Mouse (Mus musculus): ENCODE measurements at regions not wholly inside any gene's neighbourhood (a gene's known extent, or its start where the extent isn't known, plus 50 kb on each side); places are given as distances from the start of the nearest gene placed in this dataset.

DNA sequence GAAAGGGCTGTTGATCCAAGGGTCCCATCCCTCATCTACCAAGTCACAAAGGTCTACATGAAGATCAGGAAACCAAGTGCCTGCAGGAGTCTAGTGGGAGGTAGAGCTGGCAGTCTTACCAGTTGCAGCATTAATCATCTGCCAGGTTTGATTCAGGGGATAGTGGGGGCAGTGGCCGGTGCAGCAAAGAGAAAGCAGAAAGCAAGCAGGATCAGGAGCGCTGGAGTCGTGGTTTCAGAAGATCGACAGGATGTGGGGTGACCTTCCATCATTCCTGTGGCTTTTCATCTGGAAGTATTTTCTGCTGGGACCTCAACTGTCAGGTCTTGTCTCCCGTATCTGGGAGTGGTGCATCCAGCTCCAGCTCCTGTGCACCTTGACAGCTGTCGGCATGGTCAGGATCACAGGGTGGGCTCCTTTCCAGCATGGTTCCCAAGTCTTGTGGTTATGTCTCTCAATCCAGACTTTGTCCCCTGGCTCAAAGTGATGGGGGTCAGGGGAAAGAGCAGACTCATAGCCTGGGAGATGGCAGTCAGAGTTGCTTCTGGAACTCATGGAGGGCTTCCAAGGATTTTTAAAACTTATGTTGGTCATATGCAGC, 51.2 kb upstream of the Fzd7 start:
- TF ChIP-seq CTCF (IDR thresholded peaks at IDR 0.05) (no peak), EP300 (IDR thresholded peaks at IDR 0.05) (no peak)

Data from lung, postnatal 0 days (tissue).